Mouse (Mus musculus): ENCODE measurements around the gene Gm37240. TPM values are rescaled to one million over a fixed set of nuclear protein-coding genes. Genes with fewer than 3 reads are reported as not detected.

Gene Gm37240
- polyA plus RNA-seq, 1 experiment from 2014 or later: 2.8 TPM

DNA sequence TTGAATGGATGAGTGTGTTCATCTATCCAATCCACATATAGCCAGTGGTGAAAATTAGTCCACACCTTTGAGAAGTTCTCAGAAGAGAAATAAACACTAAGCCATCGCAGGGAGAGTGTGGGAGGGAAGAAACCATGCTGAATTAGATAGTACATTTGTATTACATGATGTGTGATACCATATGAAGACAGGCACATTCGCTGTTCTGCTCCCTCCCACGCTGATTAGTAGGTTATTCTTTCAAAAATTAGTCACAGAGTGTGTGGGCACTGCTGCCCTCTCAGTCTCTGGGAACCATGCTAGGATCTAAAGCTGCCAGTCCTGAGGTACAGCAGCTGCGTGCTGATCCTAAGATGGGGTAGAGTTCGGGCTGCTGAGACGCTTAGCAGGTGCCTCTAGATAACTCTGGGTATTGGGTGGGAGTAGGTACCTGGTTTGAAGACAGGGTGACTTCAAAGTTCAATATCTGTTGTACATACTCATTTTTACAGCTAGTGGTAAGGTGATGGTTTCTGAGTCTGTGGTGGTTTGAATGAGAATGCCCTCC is 333.5 kb downstream of the Gm37240 start:
- WGBS: 88% methylated on average over 6 of the region's 6 CpGs

DNA sequence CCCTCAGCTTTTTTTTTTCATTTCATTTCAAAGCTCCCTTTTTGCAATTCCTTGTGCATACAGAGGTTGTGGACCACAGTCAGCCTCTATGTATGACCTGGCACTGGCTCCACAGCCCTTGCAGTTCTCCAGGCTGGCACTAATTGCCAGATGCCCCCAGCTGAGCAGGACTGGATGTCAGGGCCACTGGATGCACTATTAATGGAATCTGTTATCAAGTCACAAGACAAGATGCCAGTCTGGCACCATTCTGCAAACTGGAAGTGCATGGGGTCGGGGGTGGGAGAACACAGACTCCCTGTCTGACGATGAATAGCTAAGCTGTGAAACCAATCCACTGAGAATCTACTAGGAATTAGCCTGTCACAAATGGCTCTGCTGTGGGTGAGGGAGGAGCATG is 336.0 kb downstream of the Gm37240 start:
- DNase-seq (ENCODE audit: low spot score): no peak
- Histone ChIP-seq H3K27ac (replicated peaks) (no peak overlapping the region), H3K27me3 (replicated peaks; ENCODE audit: low read depth, poor library complexity, severe bottlenecking) (no peaks in the 10 kb centered on the region), H3K9me3 (no peaks in the 10 kb centered on the region), H3K36me3 (replicated peaks) (no peaks in the 10 kb centered on the region), H3K4me1 (no peaks in the 10 kb centered on the region), H3K4me3 (no peak overlapping the region)
- WGBS: 78% methylated on average over 2 of the region's 2 CpGs

More for the DNA sequence above, 333.5 kb downstream of the Gm37240 start:
- Histone ChIP-seq H3K4me3 (no peak overlapping the region), H3K36me3 (replicated peaks) (no peaks in the 10 kb centered on the region), H3K9me3 (no peaks in the 10 kb centered on the region), H3K4me1 (no peaks in the 10 kb centered on the region), H3K27ac (replicated peaks) (no peak overlapping the region), H3K27me3 (replicated peaks; ENCODE audit: low read depth, poor library complexity, severe bottlenecking) (no peaks in the 10 kb centered on the region)
- DNase-seq (ENCODE audit: low spot score): no peak

DNA sequence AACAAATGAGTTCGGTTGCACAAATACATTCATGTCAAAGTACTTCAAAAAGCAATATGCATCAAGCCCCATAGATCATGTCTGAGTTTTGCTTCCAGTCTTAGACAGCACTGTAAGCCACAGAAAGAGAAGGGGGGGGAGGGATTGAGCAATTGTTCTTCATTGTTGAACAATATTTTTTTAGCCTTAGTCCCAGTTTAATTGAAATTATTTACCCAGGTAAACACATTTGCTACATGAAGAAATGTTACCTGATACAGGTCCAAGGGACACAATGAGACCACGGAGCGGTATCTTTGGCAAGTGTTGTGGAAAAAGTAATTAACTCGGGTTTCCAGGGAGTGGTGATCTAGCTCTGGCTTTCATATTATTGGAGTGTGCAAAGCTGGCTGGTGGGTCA is 337.0 kb downstream of the Gm37240 start:
- no peaks in the 10 kb centered on the region for H3K4me1 ChIP-seq
- H3K9me3 ChIP-seq: no peaks in the 10 kb centered on the region
- no peaks in the 10 kb centered on the region for H3K36me3 ChIP-seq (replicated peaks)
- WGBS: 82% methylated on average over 4 of the region's 4 CpGs
- no peaks in the 10 kb centered on the region for H3K27me3 ChIP-seq (replicated peaks; ENCODE audit: low read depth, poor library complexity, severe bottlenecking)
- H3K27ac ChIP-seq (replicated peaks): no peak overlapping the region
- no peak for DNase-seq (ENCODE audit: low spot score)
- no peak overlapping the region for H3K4me3 ChIP-seq

DNA sequence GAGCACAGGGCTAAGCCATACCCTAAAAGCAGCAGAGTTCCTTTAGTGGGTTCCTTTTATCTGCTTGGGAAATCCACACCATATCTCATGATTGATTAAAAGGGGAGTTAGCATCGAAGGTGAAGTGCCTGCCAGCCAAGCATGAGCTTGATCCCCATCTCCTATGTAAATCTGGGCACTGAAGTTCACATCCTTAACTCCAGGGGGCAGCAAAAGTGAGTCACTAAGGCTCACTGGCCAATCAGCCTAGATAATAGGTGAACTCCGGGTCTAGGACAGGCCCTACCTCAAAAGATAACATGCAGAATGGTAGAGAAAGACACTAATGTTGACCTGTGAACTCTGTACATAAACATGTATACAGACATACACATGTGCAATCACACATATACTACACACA is 343.7 kb downstream of the Gm37240 start:
- Histone ChIP-seq H3K4me1 (no peaks in the 10 kb centered on the region), H3K27me3 (replicated peaks; ENCODE audit: low read depth, poor library complexity, severe bottlenecking) (no peaks in the 10 kb centered on the region), H3K4me3 (no peak overlapping the region), H3K27ac (replicated peaks) (no peak overlapping the region), H3K9me3 (no peaks in the 10 kb centered on the region), H3K36me3 (replicated peaks) (no peaks in the 10 kb centered on the region)
- DNase-seq (ENCODE audit: low spot score): peak; percentile 15
- WGBS: 64% methylated on average over 2 of the region's 2 CpGs

DNA sequence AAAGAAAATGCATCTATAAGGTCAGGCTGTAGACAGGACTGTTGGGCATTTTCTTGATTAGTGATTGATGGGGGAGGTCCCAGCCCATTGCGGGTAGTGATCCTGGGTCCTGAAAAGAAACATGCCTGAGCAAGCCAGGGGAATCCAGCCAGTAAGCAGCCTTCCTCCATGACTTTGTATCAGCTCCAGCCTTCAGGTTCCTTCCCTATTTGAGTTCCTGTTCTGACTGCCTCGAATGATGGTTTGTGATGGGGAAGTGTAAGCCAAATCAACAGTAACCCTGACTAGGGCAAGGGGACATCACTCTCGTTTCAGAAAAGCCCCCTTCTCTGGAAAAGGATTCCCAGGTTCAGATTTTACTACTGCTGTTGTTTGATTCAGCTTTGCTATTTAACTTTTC is 344.6 kb downstream of the Gm37240 start:
- no peak overlapping the region for H3K4me3 ChIP-seq
- H3K4me1 ChIP-seq: no peaks in the 10 kb centered on the region
- H3K27me3 ChIP-seq (replicated peaks; ENCODE audit: low read depth, poor library complexity, severe bottlenecking): no peaks in the 10 kb centered on the region
- no peak overlapping the region for H3K27ac ChIP-seq (replicated peaks)
- DNase-seq (ENCODE audit: low spot score): no peak
- H3K36me3 ChIP-seq (replicated peaks): no peaks in the 10 kb centered on the region
- 74% methylated on average over 3 of the region's 3 CpGs for WGBS
- H3K9me3 ChIP-seq: no peaks in the 10 kb centered on the region

DNA sequence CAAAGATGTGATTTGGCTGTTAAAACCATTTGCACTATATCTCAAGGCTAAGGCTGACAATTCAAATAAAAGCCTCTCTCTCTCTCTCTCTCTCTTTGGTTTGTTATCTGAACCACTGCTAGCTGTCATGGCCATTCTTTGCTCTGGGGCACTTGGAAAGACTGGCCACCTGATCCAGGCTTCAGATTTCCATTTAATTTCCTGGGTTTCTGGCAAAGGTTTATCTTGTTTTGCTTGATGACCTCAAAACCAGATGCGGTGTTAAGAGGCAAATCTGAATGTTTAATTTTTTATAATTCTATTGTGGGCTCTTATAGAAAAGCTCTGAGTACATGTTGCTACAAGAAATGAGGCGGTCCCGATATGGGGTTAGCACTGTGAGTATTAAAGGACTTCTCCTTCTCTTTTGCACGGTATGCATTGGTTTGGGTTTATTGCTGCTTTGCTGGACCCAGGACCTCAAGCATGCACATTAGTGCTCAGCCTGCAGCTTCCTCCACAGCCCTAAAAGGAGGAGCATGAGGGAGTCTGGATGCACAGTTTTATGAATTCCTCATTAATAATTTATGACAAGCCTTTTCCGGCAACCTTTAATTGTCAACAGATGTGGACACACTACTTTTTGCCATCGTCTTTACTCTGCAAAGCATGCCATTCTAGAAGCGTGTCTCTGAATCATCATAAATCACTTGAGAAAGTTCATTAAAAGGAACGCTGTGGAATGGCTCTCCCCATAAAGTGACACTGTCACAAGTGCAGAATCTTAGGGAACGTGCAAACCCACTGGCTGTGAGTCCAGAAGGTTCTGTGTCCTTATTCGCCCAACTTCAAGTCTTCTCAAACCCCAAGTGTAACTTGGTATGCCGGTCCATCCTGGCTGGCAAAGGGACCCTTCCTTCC is 351.4 kb downstream of the Gm37240 start:
- peaks cover 16% of the 10 kb centered on the region for H3K4me1 ChIP-seq
- H3K27ac ChIP-seq (replicated peaks): no peak overlapping the region; the same call in 1 of the 2 replicates
- H3K4me3 ChIP-seq: no peak overlapping the region
- WGBS: 81% methylated on average over 11 of the region's 11 CpGs
- no peaks in the 10 kb centered on the region for H3K27me3 ChIP-seq (replicated peaks; ENCODE audit: low read depth, poor library complexity, severe bottlenecking)
- no peaks in the 10 kb centered on the region for H3K36me3 ChIP-seq (replicated peaks)
- no peaks in the 10 kb centered on the region for H3K9me3 ChIP-seq
- no peak for DNase-seq (ENCODE audit: low spot score)

DNA sequence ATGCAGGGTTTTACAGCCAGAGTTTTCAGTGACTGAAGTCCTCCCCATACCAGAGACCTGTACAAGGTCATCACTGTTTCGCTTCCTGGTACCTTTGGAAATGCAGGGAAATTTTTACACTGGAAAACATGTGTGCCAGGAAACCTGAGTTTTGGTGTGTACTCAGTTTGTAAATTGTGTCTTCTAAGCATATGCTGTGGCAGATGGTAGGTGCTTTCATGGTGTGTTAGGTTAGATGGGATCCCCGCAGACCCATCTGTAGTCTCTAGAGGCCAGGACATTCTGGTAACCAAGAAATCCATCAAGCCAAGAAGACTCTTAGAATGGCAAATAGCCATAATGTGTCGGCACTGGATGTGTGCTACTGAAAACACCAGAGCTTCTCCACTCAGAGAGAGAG is 352.3 kb downstream of the Gm37240 start:
- 88% methylated on average over 3 of the region's 3 CpGs for WGBS
- H3K36me3 ChIP-seq (replicated peaks): no peaks in the 10 kb centered on the region
- H3K9me3 ChIP-seq: no peaks in the 10 kb centered on the region
- no peak overlapping the region for H3K27ac ChIP-seq (replicated peaks)
- no peaks in the 10 kb centered on the region for H3K27me3 ChIP-seq (replicated peaks; ENCODE audit: low read depth, poor library complexity, severe bottlenecking)
- no peak for DNase-seq (ENCODE audit: low spot score)
- H3K4me3 ChIP-seq: no peak overlapping the region
- H3K4me1 ChIP-seq: peaks cover 16% of the 10 kb centered on the region

DNA sequence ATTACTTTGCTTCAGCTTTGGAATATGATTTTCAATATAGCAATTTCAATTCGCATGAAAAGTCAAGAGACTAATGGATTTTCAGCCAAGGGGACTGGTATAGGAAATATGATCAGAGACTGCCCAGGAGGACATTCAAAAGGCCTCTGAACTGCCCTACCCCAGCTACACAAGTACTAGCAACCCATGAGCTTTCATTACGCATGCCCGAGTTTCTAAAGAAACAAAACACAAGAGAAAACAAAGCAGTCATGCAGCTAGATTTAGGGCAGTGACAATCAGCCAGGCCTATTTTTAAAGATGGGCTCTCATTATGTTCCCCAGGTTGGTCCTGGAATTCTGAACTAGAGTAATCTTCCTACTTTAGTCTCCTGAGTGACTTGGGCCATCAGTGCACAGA is 354.9 kb downstream of the Gm37240 start:
- Histone ChIP-seq H3K27ac (replicated peaks) (no peak overlapping the region), H3K4me3 (no peak overlapping the region), H3K27me3 (replicated peaks; ENCODE audit: low read depth, poor library complexity, severe bottlenecking) (no peaks in the 10 kb centered on the region), H3K36me3 (replicated peaks) (no peaks in the 10 kb centered on the region), H3K9me3 (no peaks in the 10 kb centered on the region), H3K4me1 (peaks cover 16% of the 10 kb centered on the region)
- WGBS: 75% methylated on average over 3 of the region's 3 CpGs
- DNase-seq (ENCODE audit: low spot score): no peak

DNA sequence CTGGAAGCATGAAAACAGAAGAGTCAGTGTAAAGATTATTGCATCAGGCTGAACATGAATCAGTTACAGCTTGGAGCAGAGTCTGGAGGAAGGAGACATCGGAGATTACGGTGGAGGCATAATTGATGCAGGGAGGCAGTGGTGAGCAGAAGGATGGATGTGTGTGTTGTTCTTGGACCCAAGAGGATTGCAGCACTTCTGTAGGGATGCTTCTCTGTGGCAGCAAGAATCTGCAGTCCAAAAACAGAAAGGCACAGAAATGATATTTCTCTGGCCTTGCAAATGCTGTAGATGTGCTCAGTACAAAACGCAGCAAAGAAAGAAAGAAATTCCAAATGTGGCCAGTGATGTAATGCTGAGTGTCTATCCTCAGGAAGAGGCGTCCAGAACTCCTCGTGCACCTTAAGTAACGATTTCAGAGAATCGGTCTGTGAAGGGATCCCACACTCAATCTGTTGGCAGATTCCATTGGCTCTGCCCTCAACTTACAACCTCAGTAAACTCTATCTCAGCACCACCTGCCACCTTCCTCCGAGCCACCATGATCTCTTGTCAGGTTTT is 356.6 kb downstream of the Gm37240 start:
- Histone ChIP-seq H3K36me3 (replicated peaks) (no peaks in the 10 kb centered on the region), H3K27ac (replicated peaks) (no peak overlapping the region), H3K4me1 (peaks cover 6% of the 10 kb centered on the region; the same call in 1 of the 2 replicates), H3K27me3 (replicated peaks; ENCODE audit: low read depth, poor library complexity, severe bottlenecking) (no peaks in the 10 kb centered on the region), H3K9me3 (no peaks in the 10 kb centered on the region), H3K4me3 (no peak overlapping the region)
- WGBS: 88% methylated on average over 8 of the region's 8 CpGs
- no peak for DNase-seq (ENCODE audit: low spot score)

DNA sequence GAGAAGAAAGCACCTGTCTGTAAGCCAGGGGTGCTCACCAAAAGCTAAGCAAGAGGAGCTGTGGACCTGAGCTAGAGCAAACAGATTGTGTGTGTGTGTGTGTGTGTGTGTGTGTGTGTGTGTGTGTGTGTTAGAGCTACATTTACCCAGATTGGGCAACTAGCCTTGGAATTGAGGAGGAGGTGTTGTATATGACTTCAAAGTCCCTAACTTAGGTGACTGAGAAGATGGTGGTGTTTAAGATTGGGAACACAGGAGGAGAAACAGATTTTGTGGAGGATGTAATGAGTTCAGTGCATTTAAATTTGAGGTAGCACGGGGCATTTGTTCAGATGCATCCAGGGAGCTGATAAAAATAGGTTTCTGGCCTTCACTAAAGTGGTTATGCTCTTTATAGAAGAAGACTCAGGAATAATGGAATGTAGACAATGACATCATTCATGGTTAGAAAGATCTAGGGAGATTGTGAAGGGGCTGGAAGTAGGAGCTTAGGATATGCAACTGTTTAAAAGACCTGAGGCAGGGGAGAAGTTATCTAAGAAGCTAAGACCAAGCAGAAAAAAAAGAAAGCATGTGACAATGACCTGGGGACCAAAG is 365.9 kb downstream of the Gm37240 start:
- H3K36me3 ChIP-seq (replicated peaks): no peaks in the 10 kb centered on the region
- peaks cover 6% of the 10 kb centered on the region; the same call in 1 of the 2 replicates for H3K4me1 ChIP-seq
- WGBS: 86% methylated on average over 1 of the region's 1 CpGs
- DNase-seq (ENCODE audit: low spot score): no peak
- H3K4me3 ChIP-seq: no peak overlapping the region
- H3K27me3 ChIP-seq (replicated peaks; ENCODE audit: low read depth, poor library complexity, severe bottlenecking): no peaks in the 10 kb centered on the region
- H3K27ac ChIP-seq (replicated peaks): no peak overlapping the region
- no peaks in the 10 kb centered on the region for H3K9me3 ChIP-seq

DNA sequence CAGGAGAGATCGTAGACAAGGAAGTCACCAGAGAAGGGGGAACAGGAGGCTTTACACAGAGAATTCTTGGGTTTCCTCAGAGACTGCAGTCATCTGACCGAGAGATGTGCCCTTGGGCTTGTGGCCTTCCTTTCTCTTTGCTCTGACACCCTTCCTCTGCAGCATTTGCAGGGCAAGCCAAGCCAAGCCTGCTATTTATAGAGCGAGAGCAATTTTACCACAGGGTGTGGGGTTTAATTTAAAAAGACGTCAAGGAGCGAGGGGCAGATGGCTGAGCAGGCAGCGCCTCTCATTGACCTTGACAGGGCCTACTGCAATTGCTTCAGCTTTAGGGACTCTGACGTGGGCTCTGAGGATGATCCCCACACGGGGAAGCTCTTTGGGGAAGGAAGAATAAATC is 368.6 kb downstream of the Gm37240 start:
- Histone ChIP-seq H3K36me3 (replicated peaks) (no peaks in the 10 kb centered on the region), H3K27me3 (replicated peaks; ENCODE audit: low read depth, poor library complexity, severe bottlenecking) (no peaks in the 10 kb centered on the region), H3K4me3 (no peak overlapping the region), H3K9me3 (no peaks in the 10 kb centered on the region), H3K27ac (replicated peaks) (no peak overlapping the region), H3K4me1 (peaks cover 9% of the 10 kb centered on the region; the same call in 1 of the 2 replicates)
- WGBS: 76% methylated on average over 8 of the region's 8 CpGs
- no peak for DNase-seq (ENCODE audit: low spot score)

DNA sequence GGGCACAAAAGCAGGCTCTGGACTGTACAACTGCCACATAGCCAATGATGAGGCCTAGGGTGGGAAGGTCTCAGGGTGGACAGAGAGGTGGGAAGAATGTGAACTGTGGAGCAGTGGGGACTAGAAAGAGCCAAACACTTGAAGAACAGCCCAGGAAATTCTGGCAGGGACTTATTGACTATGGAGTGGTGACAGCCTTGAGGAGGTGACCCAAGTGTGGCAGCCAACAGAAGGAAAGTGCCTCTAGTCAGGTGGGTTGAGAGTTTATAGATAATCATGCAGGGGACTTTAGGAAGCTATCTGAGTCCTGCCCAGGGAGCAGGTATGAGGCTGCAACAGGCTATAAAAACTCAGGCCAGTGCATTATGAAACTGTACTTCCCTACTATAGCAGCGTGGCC is 369.2 kb downstream of the Gm37240 start:
- no peak overlapping the region for H3K27ac ChIP-seq (replicated peaks)
- no peak for DNase-seq (ENCODE audit: low spot score)
- WGBS: 87% methylated on average over 1 of the region's 1 CpGs
- no peaks in the 10 kb centered on the region for H3K9me3 ChIP-seq
- no peak overlapping the region for H3K4me3 ChIP-seq
- H3K36me3 ChIP-seq (replicated peaks): no peaks in the 10 kb centered on the region
- no peaks in the 10 kb centered on the region for H3K27me3 ChIP-seq (replicated peaks; ENCODE audit: low read depth, poor library complexity, severe bottlenecking)
- H3K4me1 ChIP-seq: peaks cover 9% of the 10 kb centered on the region; the same call in 1 of the 2 replicates
